Mouse (Mus musculus) large intestine, adult 2 months (tissue): ENCODE results near the gene Nrcam. TPM values are rescaled to one million over a fixed set of nuclear protein-coding genes. Genes with fewer than 3 reads are reported as not detected.
"Not testable (repeated sequence)": the region's sequence is repeated elsewhere in the genome, so short reads cannot be mapped to it uniquely, and the experiment has no call there.

Experiments
- DNase-seq: peaks from one replicate; pipeline ENCODE4 v3.0.0-alpha.2; 2012; ENCODE audit warnings: low read depth, low spot score
- WGBS: fragments of 180-500 bp; shearing (Covaris S2); methylation state at CpG from one replicate; pipeline ENCODE4 v1.1.7; 2018; 5-methylcytosine and 5-hydroxymethylcytosine counted together
- polyA plus RNA-seq: library from polyadenylated mRNA; depleted of rRNA; stranded (reverse); fragments of >200 nt; gene quantifications from 2 replicates; pipeline ENCODE4 v1.2.3, GENCODE M21; 2012; rRNA removed

The Nrcam gene
- polyA plus RNA-seq: 0.09 and 0.21 TPM in 2 replicates

DNA sequence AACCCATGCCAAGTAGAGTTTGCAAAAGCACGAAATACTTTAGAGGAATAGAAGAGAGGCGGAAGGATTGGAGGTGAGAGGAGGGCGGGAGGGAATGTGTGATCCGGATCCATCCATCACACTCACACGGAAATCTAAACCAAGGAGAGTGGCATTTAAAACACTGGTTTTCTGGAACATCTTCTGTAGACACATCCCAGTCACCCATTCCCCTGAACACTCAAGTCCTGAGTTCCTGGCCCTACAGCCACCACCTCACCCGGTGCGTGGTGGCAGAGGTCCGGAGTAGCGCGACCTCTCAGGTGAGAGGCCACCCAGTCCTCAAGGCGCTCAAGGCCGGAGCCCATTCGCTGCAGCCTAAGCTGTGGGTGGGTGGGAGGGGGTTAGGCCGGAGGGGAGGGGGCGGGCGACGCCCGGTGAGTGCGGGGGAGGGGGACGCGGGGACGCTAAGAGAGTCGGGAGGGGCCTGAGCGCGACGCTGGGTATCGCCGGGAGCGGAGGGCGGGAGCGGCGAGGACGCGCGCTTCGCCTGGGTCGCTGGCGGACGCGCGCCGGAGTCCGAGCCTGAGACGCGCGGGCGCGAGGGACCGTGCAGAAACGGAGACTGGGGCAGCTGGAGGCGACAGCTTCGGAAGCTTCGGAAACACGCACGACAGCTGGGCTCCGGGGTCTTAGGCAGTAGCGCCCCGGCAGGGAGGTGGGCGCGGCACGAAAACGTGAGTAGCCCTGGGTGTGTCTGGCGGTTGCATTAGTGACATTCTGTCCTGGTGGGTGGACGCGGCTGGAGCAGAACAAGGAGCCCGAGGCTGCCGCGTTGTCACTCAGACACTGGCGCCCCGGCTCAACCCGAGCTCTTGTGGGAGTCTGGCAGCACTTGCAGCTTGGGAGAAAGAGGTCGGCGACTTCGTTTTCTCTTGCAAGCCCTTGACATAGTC is at the start of gene Nrcam:
Gene Nrcam (plus strand): TSS at position 505 of the 935 bp plus-strand sequence.
- no peak for DNase-seq
- 3% methylated on average over 74 of the region's 74 CpGs for WGBS

DNA sequence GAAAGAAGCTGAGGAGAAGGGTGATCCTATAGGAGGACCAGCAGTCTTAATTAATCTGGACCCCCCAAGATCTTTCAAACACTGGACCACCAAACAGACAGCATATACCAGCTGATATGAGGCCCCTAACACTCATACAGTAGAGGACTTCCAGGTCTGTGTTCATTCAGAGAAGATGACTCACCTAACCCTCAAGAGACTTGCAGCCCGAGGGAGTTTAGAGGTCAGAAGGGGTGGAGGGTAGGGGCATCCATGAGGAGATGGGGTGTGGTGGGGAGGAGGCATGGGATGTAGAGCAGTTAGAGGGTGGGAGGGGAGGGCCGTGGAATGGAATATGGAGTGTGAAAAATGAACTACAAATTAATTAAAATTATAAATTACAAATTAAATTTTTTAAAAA is 48.5 kb upstream of the Nrcam start:
- 31% methylated on average over 2 of the region's 2 CpGs for WGBS
- DNase-seq: not testable (repeated sequence)

DNA sequence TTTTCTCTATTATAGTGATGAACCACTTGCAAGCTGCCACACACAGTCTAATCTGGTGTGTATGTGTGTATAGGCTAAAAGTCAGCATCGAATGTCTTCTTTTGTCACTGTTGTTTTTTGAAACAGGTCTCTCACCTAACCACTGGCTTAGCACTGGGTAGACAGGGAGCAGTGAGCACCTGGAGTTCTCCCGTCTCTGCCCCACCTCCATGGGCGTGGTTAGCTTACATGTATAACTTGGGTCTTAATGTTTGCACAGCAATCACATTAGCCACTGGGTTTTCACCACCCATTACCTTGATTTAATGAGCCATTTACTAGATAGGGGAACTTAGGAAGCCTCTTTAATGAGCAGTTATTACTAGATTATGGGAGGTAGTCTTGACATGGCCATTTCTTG is 47.2 kb upstream of the Nrcam start:
- 43% methylated on average over 3 of the region's 3 CpGs for WGBS
- no peak for DNase-seq

DNA sequence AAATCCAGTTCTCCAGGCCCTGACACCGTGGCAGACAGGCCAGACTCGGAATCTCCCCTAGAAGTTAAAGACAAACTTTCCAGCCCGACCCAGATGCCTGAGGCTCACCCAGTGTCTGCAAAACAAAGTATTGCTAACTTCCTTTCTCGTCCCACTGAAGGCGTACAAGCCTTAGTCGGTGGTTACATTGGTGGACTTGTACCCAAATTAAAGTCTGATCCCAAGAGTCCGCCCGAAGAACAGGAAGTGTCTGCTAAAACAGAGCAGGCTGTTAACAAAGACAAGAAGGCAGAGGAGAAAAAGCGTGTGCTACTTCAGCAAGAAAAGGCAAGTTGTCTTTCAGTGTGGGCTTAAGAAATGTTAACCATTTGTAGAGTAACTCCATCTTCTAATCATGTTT is 45.3 kb upstream of the Nrcam start:
- 66% methylated on average over 9 of the region's 9 CpGs for WGBS
- DNase-seq: no peak

DNA sequence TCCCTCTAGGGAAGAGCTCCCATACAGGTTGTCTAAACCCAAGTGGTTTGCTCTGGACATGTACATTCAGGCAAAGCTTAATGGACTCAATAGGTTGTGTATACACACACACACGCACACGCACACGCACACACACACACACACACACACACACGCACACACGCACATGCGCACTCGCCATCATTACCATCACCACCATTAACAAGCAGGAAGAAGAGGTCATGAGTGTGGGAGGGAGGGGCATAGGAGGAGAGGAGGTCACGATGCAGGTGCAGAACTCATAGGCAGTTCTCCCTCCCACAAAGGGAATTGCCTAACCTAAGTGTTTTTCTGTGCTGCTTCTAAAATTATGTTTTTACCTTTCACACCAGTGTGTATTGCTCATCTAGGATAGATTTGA is 41.7 kb upstream of the Nrcam start:
- DNase-seq: no peak
- WGBS: 89% methylated on average over 8 of the region's 8 CpGs

DNA sequence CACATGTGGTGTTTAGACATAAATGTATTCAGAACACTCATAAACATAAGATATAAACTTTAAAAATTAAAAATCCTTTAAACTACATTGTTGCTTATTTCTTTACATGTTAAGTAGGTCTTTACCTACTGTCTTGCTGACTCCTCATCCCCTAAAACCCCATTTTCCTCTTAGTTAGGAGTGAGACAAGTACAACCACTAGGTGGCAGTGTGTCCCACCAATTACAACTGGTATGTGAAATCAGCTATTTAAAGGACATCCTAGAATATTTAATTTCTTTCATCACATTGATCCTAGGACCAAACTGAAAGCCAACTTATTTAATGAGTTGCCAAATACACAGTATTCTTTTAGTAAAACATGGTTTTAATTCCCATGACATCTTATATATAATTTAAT is 36.4 kb upstream of the Nrcam start:
- no peak for DNase-seq

DNA sequence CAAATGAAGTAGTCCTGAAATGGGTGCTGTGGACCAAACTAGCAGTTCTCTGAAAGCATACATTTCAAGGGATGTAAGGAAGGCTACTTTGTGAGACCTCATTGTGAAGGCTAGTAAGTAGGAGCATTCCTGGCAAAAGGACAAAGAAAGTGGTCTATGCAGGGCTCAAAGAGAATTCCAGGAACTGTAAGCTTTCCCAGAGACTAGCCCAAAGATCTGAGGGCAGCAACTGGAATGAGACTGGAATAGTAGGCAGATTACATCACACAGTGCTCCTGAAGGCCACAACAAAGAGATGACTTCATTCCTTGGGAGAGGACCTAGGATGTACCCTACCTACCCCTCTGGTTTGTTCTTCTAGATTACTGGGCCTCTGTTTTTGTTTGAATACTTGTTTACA is 27.9 kb upstream of the Nrcam start:
- no peak for DNase-seq

DNA sequence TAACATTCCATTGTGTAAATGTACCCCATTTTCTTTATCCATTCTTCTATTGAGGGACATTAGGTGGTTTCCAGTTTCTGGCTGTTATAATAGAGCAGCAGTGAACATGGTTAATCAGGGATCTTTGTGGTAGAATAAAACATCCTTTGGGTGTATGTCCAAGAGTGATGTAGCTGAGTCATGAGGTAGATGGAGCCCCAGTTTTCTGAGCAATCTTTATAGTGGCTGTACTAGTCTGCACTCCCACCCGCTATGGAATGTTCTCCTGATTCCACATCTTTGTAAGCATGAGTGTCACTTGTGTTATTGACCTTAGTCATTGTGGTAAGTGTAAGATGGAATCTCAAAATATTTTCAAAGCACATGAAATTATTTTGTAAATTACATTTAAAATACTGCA is 24.7 kb upstream of the Nrcam start:
- DNase-seq: no peak
- 95% methylated on average over 1 of the region's 1 CpGs for WGBS

DNA sequence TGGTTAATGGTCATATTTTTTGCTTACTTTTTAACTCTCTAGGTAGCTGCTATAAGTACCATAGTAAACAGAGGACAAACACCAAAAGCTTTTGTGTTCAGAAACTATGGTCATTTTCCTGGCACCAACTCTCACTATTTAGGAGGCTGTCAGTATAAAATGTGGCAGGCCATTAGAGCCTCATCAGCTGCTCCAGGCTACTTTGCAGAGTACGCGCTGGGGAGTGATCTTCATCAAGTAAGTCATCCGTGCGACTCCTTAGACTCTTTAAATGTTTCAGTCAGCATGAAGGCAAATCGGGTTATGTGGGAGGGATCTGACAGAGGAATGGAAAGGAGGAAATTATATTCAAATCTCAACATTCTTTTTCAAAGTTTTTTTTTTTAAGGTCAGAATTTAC is 23.8 kb upstream of the Nrcam start:
- no peak for DNase-seq
- 80% methylated on average over 5 of the region's 5 CpGs for WGBS

DNA sequence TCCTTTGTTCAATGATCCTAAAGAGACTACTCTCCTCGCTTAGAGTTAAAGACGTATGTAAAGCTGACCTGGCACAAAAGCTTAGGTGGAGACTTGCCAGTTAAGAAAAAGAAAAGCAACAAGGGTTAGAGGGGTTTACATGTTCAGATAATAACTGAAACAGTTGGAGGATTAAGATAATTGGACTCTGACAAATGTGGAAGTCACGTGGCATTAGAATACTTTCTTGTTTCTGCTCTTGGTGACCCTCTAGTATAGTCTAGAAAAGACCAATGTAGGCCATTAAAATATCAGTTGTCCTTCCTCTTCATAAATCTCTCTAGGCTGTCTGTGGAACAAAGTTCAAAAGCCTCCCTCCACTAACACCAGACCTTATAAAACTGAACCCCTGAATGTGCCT is 20.5 kb upstream of the Nrcam start:
- 89% methylated on average over 3 of the region's 3 CpGs for WGBS
- no peak for DNase-seq

DNA sequence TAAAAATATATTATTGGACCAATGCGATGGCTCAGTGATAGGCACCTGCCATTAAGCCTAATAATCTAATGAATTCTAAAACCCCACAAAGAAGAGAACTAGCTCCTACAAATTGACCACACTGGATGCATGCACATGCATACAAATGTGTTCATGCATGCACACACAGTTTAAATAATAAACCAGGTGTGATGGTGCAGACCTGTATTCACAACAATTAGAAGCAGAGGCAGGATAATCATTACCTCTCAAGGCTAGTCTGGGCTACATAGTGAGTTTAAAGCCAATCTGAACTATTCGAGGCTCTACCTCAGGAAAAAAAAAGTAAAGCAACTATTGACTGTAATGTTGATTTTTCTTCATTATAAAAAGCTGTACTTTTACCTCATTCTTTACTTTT is 13.5 kb upstream of the Nrcam start:
- no peak for DNase-seq
- WGBS: 70% methylated on average over 2 of the region's 2 CpGs

DNA sequence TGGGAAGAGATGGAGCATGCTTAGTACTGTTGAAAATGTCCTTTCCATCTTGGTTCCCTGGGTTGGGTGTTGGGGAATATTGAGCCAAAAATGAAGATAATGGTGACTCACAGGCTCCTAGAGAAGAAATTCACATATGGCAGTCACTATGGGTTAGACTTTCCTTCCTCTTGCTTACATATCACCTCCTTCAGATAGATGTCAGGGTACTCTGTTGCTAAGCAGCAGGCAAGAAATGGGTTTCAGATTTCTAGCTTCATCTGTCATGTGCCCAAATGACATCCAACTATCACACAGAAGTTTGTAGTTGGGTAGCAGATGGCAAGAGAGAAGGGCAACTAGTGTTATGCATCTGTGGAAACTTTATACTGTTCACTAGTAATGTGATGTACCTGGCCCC is 3.6 kb upstream of the Nrcam start:
- DNase-seq: no peak

DNA sequence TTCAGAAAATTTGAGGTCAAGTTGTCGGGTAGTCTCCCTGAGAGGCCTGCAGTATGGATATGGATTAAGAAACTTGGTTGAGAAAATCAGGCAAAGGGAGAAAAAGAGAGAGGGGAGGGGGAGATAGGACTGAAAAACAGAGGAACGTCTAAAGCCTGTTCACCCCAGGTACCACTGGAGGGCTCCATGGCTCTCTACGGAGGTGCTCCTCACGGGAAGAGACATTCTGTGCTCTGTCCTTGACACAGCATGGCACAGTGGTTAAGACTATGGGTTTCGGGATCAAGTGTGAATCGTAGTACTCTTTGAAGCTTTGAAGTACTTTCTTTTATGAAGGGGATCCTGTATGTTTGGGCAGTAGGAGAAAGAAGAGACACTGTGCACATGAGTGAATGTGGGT is 1.2 kb upstream of the Nrcam start:
- no peak for DNase-seq
- 62% methylated on average over 6 of the region's 6 CpGs for WGBS

DNA sequence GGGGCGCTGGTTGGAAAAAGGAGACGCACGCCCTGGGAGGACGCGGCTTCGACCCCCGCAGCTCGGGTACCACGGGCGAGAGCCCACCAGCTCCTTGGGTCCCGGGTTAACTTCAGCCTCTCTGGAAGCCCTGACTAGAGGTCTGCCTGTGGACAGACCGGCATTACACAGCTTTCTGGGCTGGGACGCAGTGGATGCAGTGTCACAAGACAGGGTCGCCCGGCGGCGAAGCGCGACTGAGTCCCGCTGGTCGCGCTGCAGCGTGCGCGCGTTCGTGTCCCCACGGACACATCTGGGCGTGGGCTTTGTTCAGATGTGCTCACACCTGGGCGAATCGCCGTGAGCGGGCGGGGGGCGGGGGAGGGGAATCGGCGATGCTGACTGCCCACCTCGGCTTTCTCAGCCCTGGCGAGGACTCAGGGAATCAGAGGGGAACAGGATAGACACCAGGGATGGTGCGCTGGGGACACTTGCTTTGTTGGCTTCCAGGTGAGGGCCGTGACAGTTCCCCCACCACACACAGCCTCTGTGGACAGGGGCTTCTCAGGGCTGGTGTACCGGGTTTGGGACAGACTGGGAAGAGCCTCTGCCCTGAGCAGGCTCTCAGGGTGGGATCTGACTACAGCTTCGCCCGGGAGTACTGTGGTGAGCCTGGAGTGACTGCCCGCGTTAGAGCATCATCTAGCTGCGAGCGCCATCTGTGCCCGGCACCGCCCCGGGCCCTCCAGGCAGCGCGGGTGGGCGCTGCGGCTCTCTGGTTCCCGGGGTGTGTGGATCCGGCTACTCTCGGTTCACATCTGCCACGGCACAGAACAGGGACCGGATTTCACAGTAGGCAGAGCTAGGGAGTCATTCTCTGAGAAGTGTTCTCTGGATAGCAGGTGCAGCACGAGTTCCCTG is 881 bp downstream of the Nrcam start:
- no peak for DNase-seq
- under 1% methylated on average over 61 of the region's 61 CpGs for WGBS

DNA sequence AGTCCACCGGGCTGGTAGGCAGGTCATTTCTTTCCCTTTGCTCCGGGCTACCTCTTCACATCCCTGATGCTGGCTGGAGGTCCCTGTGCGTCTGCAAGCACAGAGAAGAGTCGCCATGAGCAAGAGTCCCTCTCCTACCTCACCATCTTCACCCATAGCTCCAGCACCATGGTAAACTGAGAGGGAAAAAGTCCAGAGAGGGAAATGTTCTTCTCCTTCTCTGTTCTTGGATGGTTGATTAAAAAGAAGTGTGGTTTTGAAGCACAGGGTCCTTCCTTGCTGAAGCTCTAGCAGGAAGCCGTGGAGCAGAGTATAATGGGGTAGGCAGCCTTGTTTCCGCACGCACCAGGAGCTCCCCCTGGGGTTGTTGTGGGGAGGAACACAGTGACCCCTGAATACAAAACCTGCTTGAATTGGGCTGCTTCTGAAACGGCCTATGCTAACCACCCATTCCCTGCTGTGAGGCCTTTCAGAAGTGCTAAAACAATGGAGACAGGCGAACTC is 1.6 kb downstream of the Nrcam start:
- 13% methylated on average over 9 of the region's 9 CpGs for WGBS
- no peak for DNase-seq

DNA sequence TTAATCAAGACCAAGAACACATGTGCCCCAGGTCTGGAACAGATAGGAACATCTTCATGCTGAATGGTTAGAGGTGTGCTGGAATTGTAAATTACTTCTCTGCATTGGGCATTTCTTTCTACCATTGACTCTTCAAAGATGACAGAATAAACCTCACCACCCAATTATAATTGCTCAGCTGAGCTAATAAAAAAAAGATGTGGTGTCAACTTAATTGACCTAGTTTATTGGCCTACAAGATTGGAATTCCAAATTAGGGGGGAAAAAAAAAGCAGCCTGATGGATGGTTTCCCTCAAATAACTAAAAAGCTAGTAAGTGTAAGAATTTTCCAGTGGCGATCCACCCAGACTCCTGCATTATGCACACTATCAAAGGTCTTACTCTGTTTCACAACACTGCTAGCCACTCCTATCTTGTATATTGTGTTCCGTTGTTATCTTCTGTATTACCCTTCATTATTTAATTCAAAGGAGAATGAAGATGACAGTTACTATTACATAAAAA is 8.5 kb downstream of the Nrcam start:
- WGBS: 90% methylated on average over 2 of the region's 2 CpGs
- no peak for DNase-seq

DNA sequence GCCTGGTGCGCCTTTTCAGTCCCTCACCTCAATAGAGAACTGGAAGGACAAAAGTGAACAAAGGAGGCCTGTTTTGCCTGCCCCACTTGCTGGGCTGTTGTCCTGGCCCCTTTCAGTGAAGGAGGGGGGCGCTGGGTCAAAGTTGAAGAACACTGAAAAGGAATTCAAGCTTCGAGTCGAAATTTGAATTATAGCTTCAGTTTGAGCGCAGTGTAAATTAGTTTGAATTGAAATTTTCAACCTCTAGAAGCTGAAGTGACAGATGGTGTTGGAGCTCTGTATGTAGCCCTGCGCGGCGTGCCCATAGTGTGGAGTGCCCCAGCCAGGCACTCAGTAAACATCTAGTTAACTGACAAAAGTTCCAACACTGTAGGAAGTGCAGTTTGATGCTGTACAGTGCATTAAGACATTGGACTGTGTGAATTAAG is 9.5 kb downstream of the Nrcam start:
- 58% methylated on average over 8 of the region's 8 CpGs for WGBS
- no peak for DNase-seq

DNA sequence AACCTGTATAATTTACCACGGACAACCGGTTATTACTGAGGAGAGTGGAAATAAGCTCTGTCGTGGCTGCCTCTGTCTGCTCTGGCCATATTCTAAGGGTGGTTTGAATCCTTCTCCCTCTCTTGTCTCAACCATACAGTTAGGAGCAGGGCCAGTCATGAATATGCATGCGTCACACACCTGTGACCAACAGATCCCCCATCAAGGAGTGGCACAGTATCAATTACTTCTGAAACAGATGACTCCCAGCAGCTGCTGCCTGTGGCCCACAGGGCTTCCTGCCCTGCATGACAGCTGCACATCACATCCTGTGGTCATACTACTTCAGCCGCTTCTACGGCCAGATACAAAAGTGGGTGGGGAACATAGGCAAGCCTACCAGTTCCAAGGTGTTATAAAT is 15.4 kb downstream of the Nrcam start:
- no peak for DNase-seq
- 65% methylated on average over 6 of the region's 6 CpGs for WGBS

DNA sequence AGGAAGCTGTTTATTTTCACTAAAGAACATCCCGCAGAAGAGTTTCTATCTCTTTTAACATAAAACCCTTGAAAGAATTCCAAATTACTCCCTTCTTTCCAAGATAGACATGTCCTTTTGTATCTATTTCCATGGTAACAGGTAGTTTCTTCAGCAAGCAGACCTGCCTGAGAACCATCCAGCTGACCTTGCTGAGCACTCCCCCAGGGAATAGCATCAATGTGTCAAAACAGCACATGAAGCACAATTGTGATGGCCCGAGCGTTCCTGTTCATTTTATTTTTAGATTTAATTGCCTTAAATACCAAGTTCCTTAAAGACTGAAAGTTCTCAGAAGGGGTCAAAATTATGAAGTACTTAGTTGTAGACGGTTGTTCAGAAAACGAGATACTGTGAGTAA is 16.6 kb downstream of the Nrcam start:
- WGBS: 49% methylated on average over 5 of the region's 5 CpGs
- no peak for DNase-seq

DNA sequence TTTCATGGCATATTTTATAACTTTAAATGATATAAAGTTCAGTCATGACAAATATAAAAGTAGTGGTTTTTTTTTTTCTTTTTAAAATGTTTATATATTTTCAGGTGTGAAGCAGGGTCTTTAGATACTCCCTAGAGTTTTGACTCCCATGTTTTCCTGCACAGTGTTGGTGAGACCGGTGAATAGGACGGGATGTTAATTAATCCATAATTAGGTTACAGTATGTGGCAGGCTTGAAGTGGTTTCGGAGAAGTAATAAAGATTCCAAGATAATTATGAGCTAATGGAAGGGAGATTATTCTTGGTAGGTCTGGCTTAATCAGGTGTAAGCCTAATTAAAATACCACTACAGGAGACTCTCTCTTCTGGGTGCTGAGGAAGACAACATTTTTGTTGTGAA is 17.5 kb downstream of the Nrcam start:
- no peak for DNase-seq
- 90% methylated on average over 3 of the region's 3 CpGs for WGBS
